Mouse (Mus musculus): ENCODE data around the gene Arsb.

- TF ChIP-seq CTCF (IDR thresholded peaks at IDR 0.05; ENCODE audit: borderline replicate concordance, control insufficient read depth, extremely low read depth, insufficient read depth, low read length, poor library complexity): no peak
- TF ChIP-seq POLR2A (IDR thresholded peaks at IDR 0.05; ENCODE audit: control insufficient read depth, extremely low read depth, insufficient read depth, low read length, poor library complexity): no peak
These were observed 207.5 kb downstream of the Arsb start for GRCm38 (mm10) chr13:93978703-93979495.

All from thymus, adult 2 months (tissue).